Mouse (Mus musculus) myocyte (in vitro differentiated cells): ENCODE measurements around the gene Igtp. TPM values are rescaled to one million over a fixed set of nuclear protein-coding genes. Genes with fewer than 3 reads are reported as not detected.
"Not testable (repeated sequence)": the region's sequence is repeated elsewhere in the genome, so short reads cannot be mapped to it uniquely, and the experiment has no call there.

Experiments used
- H3K27me3 ChIP-seq: one replicate; pipeline ENCODE4 v1.6.1; 2011; ENCODE audit not compliant: control insufficient read depth, insufficient read depth, insufficient read length
- H3K36me3 ChIP-seq: one replicate; pipeline ENCODE4 v1.6.1; 2011; ENCODE audit not compliant: control insufficient read depth, insufficient read depth
- H3K4me2 ChIP-seq: one replicate; pipeline ENCODE4 v1.6.1; 2011; ENCODE audit warnings: low read depth, control low read depth
- H3K4me3 ChIP-seq: one replicate; pipeline ENCODE4 v1.5.1; 2011; ENCODE audit warnings: mild to moderate bottlenecking, control low read depth, moderate library complexity
- H3K79me2 ChIP-seq: one replicate; pipeline ENCODE4 v1.6.1; 2011; ENCODE audit not compliant: control insufficient read depth, insufficient read depth
- H3ac ChIP-seq: one replicate; pipeline ENCODE4 v1.6.1; 2011; ENCODE audit not compliant: control insufficient read depth, insufficient read length
- CEBPB ChIP-seq: IDR thresholded peaks from 2 replicates; pipeline ENCODE4 v1.6.1; 2011; ENCODE audit warnings: mild to moderate bottlenecking, moderate library complexity; ENCODE audit not compliant: poor library complexity, insufficient read depth, severe bottlenecking
- E2F4 ChIP-seq: IDR thresholded peaks from one replicate; pipeline ENCODE4 v1.6.1; 2011; ENCODE audit warnings: mild to moderate bottlenecking, control low read depth, moderate library complexity; ENCODE audit not compliant: insufficient read depth
- MAX ChIP-seq: IDR thresholded peaks from one replicate; pipeline ENCODE4 v1.6.1; 2011; ENCODE audit warnings: low read depth, mild to moderate bottlenecking, control low read depth
- MYOD1 ChIP-seq, 3 experiments: IDR thresholded peaks; one replicate each; pipeline ENCODE4 v1.6.1; 2011; ENCODE audit warnings: control low read depth in 2 of 3, low read depth in 2 of 3, mild to moderate bottlenecking in 2 of 3, moderate library complexity in 1 of 3; ENCODE audit not compliant: insufficient read length in 2 of 3, control insufficient read depth in 1 of 3
- MYOG ChIP-seq, 3 experiments: IDR thresholded peaks; one replicate each; pipeline ENCODE4 v1.6.1; 2011; ENCODE audit warnings: control low read depth in 2 of 3, low read depth in 2 of 3, mild to moderate bottlenecking in 2 of 3; ENCODE audit not compliant: insufficient read length in 2 of 3, control insufficient read depth in 1 of 3, insufficient read depth in 1 of 3
- POLR2A ChIP-seq: IDR thresholded peaks from one replicate; pipeline ENCODE4 v1.6.1; 2011; ENCODE audit warnings: low read depth, mild to moderate bottlenecking, control low read depth, moderate library complexity; ENCODE audit not compliant: insufficient read length
- POLR2AphosphoS2 ChIP-seq: IDR thresholded peaks from one replicate; pipeline ENCODE4 v1.6.1; 2011; ENCODE audit warnings: low read depth, control low read depth; ENCODE audit not compliant: insufficient read length
- REST ChIP-seq: IDR thresholded peaks from one replicate; pipeline ENCODE4 v1.6.1; 2011; ENCODE audit warnings: mild to moderate bottlenecking, control low read depth, moderate library complexity; ENCODE audit not compliant: insufficient read depth, insufficient read length
- SRF ChIP-seq: IDR thresholded peaks from one replicate; pipeline ENCODE4 v1.6.1; 2011; ENCODE audit warnings: low read depth; ENCODE audit not compliant: control insufficient read depth, insufficient read length
- TCF12 ChIP-seq: IDR thresholded peaks from one replicate; pipeline ENCODE4 v1.6.1; 2011; ENCODE audit warnings: mild to moderate bottlenecking, control low read depth; ENCODE audit not compliant: poor library complexity, insufficient read depth, severe bottlenecking
- TCF3 ChIP-seq: IDR thresholded peaks from one replicate; pipeline ENCODE4 v1.6.1; 2011; ENCODE audit warnings: low read depth, control low read depth; ENCODE audit not compliant: insufficient read length
- USF1 ChIP-seq: IDR thresholded peaks from one replicate; pipeline ENCODE4 v1.6.1; 2011; ENCODE audit warnings: low read depth, mild to moderate bottlenecking, control low read depth, moderate library complexity
- polyA plus RNA-seq: library from polyadenylated mRNA; unstranded; fragments of >200 nt; fragmentation: generic; extraction: Trizol; gene quantifications from one replicate; pipeline ENCODE4 v1.2.1, GENCODE M21; 2012; ENCODE audit warnings: missing spikeins

The Igtp gene
- polyA plus RNA-seq, 1 experiment = 3.7 TPM

DNA sequence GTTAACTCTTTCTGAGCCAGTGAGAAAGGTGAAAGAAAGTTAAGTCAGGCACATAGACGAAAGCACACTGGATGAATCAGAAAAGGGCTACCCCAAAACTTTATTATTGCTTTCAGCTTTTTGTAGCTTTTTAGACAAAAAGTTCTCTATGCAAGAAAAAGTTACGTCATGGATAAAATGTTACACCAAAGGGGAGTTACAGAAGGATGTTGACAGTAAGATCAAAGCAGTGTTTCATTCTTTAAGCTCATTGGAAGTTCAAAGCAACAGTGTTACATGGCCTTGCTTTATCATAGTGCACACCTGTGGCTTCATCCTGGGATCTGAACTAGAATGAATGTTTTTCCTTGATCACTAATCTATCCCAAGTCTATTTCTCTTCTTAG, 12.3 kb downstream of the Igtp start:
- peak overlapping the region; percentile 58 for H3K4me2 ChIP-seq
- no peaks in the 10 kb centered on the region for H3K27me3 ChIP-seq
- H3ac ChIP-seq = no peak overlapping the region
- TF ChIP-seq MYOG (IDR thresholded peaks at IDR 0.05; ENCODE audit: control insufficient read depth in 1 of 3, insufficient read depth in 1 of 3, insufficient read length in 2 of 3, low read depth in 2 of 3) (no peak), E2F4 (no peak), TCF12 (no peak), SRF (no peak), POLR2A (no peak), TCF3 (no peak), REST (no peak), MYOD1 (IDR thresholded peaks at IDR 0.05; ENCODE audit: control insufficient read depth in 1 of 3, insufficient read length in 2 of 3, low read depth in 2 of 3) (no peak), POLR2AphosphoS2 (no peak), MAX (no peak), CEBPB (no peak), USF1 (no peak)
- no peaks in the 10 kb centered on the region for H3K36me3 ChIP-seq
- H3K4me3 ChIP-seq = no peak overlapping the region
- H3K79me2 ChIP-seq = no peaks in the 10 kb centered on the region

DNA sequence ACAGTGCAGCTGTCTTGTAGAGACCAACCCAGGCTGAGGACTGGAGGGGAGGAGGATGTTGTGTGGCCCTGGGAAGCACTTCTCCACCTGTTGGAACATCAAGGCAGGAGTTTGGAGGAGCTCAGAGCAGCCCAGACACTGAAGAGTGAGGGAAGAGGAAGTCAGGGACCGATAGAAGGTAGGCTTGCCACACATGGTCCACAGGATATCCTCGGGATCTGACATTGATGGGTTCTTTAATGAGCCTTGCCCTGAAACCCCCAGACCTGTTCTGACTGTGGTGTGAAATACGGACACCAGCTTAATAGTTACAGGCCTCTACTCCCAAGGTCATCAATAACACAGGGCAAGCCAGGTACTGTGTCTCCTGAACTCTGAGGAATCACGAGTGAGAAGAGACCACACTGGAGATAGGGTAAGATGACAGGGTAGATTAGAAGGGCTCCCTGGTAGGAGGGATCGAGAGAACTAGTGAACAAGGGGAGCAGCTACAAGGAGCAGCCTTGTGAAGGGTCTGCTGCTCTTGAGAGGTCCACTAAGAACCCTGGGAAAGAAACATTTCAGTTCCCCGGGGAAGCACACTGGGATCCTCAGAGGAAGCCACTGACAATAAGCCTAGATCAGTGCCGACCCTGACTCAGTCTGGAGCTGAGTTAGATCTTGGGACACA, 14.5 kb downstream of the Igtp start:
- H3ac ChIP-seq = no peak overlapping the region
- H3K4me3 ChIP-seq = no peak overlapping the region
- no peaks in the 10 kb centered on the region for H3K36me3 ChIP-seq
- H3K79me2 ChIP-seq = no peaks in the 10 kb centered on the region
- H3K27me3 ChIP-seq = no peaks in the 10 kb centered on the region
- TF ChIP-seq POLR2A = no peak
- TF ChIP-seq E2F4 = no peak
- TF ChIP-seq REST = no peak
- H3K4me2 ChIP-seq = peak overlapping the region; percentile 69

DNA sequence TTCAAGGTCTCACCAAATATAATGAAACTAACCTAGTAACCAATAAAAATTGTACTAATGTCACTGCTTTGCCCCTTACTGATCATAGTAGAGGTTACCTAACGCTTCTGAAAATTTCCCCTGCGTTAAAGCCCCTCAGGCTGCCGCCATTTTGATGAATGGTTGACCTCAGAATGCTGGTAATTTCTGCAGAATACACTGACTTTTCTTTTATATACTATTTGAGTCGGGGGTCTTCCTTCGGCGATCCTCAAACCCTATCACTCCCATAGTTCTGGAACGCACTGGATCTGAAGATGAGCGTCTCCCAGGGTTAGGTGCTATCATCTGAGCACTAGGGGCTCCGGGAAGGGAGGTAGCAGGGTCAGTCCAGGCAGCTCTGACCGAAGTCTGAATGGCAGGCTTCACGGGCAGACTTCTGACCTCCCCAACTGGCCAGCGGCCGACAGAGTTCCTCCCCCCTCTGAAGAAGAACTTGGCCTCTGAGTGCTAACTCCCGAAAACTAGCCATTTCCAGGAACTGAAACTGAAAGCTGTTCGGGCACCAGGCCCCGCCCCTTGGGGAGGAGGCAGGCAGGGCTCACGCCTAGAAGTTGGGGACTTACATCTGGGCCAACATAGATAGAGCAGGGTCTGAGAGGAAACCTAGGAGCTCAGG, 15.2 kb downstream of the Igtp start:
- Histone ChIP-seq H3K36me3 (no peaks in the 10 kb centered on the region), H3ac (no peak overlapping the region), H3K4me3 (no peak overlapping the region), H3K79me2 (no peaks in the 10 kb centered on the region), H3K4me2 (peak overlapping the region; percentile 69), H3K27me3 (no peaks in the 10 kb centered on the region)
- TF ChIP-seq MAX = no peak
- TF ChIP-seq TCF12 = no peak
- no peak for TF ChIP-seq REST
- no peak for TF ChIP-seq MYOG (IDR thresholded peaks at IDR 0.05; ENCODE audit: control insufficient read depth in 1 of 3, insufficient read depth in 1 of 3, insufficient read length in 2 of 3, low read depth in 2 of 3)
- no peak for TF ChIP-seq POLR2A
- TF ChIP-seq USF1 = no peak
- TF ChIP-seq MYOD1 (IDR thresholded peaks at IDR 0.05; ENCODE audit: control insufficient read depth in 1 of 3, insufficient read length in 2 of 3, low read depth in 2 of 3) = no peak
- TF ChIP-seq TCF3 = no peak
- TF ChIP-seq SRF = no peak
- TF ChIP-seq E2F4 = no peak
- TF ChIP-seq CEBPB = no peak
- no peak for TF ChIP-seq POLR2AphosphoS2

DNA sequence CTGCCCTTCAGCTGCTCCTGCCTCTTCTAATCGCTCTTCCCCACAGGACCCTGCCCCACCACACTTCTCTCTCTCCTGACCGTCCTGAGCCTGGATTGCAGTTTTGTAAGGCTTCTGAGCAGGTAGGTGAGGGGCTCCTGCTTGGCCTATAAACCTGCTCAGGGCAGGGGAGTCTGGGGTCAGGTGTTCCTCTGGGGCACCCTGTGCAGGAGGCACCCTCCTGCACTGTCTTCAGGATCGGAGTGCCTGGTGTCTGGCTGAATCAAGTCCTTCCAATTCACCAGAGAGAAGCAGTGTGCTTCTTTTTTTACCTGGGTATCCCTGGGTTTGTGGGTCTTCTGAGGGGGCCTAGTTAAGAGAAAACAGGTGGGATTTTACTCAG, 15.7 kb downstream of the Igtp start:
- H3K4me3 ChIP-seq, H3K27me3 ChIP-seq: not testable (repeated sequence)

DNA sequence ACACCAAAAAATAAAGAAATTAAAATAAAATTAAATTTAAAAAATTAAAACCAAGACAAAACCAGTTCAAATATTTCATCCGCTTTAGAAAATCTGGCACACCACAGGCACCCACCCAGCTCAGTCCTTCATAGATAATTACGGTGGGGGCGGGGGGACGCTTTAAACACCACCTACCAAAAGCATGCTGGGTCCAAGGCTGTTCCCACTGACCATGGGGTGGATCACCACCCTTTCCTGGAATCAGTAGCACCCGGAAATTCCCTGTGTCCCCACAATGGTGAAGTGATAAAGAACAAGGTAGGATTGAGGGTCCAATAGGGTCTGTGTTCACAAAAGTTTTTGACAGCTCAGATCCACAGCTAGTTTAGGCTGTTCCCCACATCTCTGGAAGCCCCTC, 16.5 kb downstream of the Igtp start:
- no peak for TF ChIP-seq USF1
- no peak for TF ChIP-seq POLR2A
- TF ChIP-seq MAX = no peak
- no peak for TF ChIP-seq TCF3
- no peak for TF ChIP-seq TCF12
- no peak for TF ChIP-seq SRF
- TF ChIP-seq E2F4 = no peak
- Histone ChIP-seq H3K27me3 (no peaks in the 10 kb centered on the region), H3K4me2 (no peak overlapping the region), H3K4me3 (no peak overlapping the region), H3ac (no peak overlapping the region), H3K36me3 (no peaks in the 10 kb centered on the region), H3K79me2 (no peaks in the 10 kb centered on the region)

More for the DNA sequence above, 15.7 kb downstream of the Igtp start:
- H3K79me2 ChIP-seq, H3K36me3 ChIP-seq, H3ac ChIP-seq: not testable (repeated sequence)
- peak overlapping the region; percentile 12 for H3K4me2 ChIP-seq
